Mouse (Mus musculus) fibroblast of lung, adult 2 months (primary cell): Measurements from ENCODE around the gene Doxl2.
"Not testable (repeated sequence)": the region's sequence is repeated elsewhere in the genome, so short reads cannot be mapped to it uniquely, and the experiment has no call there.

Experiments used
- DNase-seq: peaks from one replicate; pipeline ENCODE4 v3.0.0-alpha.2; 2011; ENCODE audit warnings: low read depth

The Doxl2 gene

GRCm38 (mm10) chr6:48974663-48975062 is at the start of gene Doxl2:
Gene Doxl2, plus strand, starts transcription at chr6:48974963.
- no peak for DNase-seq

- DNase-seq, result no peak
Observed at GRCm38 (mm10) chr6:48929595-48929994, 45.2 kb upstream of the Doxl2 start, which contains the start of gene 1600015I10Rik. Gene 1600015I10Rik, plus strand, starts transcription at chr6:48929895.

GRCm38 (mm10) chr6:48949596-48949995 is 25.2 kb upstream of the Doxl2 start:
- no peak for DNase-seq

GRCm38 (mm10) chr6:48950676-48951075 is 24.1 kb upstream of the Doxl2 start:
- no peak for DNase-seq

GRCm38 (mm10) chr6:48951630-48952029 is 23.1 kb upstream of the Doxl2 start:
- DNase-seq, result no peak

- no peak for DNase-seq
Observed at GRCm38 (mm10) chr6:48953220-48953619, 21.5 kb upstream of the Doxl2 start.

- no peak for DNase-seq
Observed at GRCm38 (mm10) chr6:48954211-48954610, 20.6 kb upstream of the Doxl2 start.

GRCm38 (mm10) chr6:48954946-48955345 is 19.8 kb upstream of the Doxl2 start:
- DNase-seq, result no peak

- no peak for DNase-seq
Observed at GRCm38 (mm10) chr6:48956785-48957184, 18.0 kb upstream of the Doxl2 start.

GRCm38 (mm10) chr6:48958053-48958452 is 16.7 kb upstream of the Doxl2 start:
- DNase-seq, result no peak

- DNase-seq, result not testable (repeated sequence)
Observed at GRCm38 (mm10) chr6:48959151-48959550, 15.6 kb upstream of the Doxl2 start.

- DNase-seq, result not testable (repeated sequence)
Observed at GRCm38 (mm10) chr6:48966696-48967095, 8.1 kb upstream of the Doxl2 start.

GRCm38 (mm10) chr6:48967868-48968267 is 6.9 kb upstream of the Doxl2 start:
- no peak for DNase-seq

GRCm38 (mm10) chr6:48979616-48980015 is 4.9 kb downstream of the Doxl2 start:
- no peak for DNase-seq

GRCm38 (mm10) chr6:48982305-48982704 is 7.5 kb downstream of the Doxl2 start:
- no peak for DNase-seq

GRCm38 (mm10) chr6:48986444-48986990 is 11.8 kb downstream of the Doxl2 start, which contains the start of gene Svs1:
Gene Svs1, plus strand, starts transcription at chr6:48986861.
- no peak for DNase-seq

- no peak for DNase-seq
Observed at GRCm38 (mm10) chr6:48989971-48990370, 15.2 kb downstream of the Doxl2 start.

- DNase-seq, result no peak
Observed at GRCm38 (mm10) chr6:48991991-48992390, 17.2 kb downstream of the Doxl2 start.

GRCm38 (mm10) chr6:48998186-48998585 is 23.4 kb downstream of the Doxl2 start:
- DNase-seq, result no peak

- no peak for DNase-seq
Observed at GRCm38 (mm10) chr6:48998796-48999195, 24.0 kb downstream of the Doxl2 start.

- no peak for DNase-seq
Observed at GRCm38 (mm10) chr6:49003381-49003780, 28.6 kb downstream of the Doxl2 start.

- DNase-seq, result peak; percentile 34
Observed at GRCm38 (mm10) chr6:49007981-49008380, 33.2 kb downstream of the Doxl2 start.

- DNase-seq, result no peak
Observed at GRCm38 (mm10) chr6:49008420-49009160, 33.8 kb downstream of the Doxl2 start.

- DNase-seq, result no peak
Observed at GRCm38 (mm10) chr6:49009161-49009555, 34.4 kb downstream of the Doxl2 start.
